Mouse (Mus musculus) CH12.LX (cell line): Measurements from ENCODE around the gene U2surp. TPM values are rescaled to one million over a fixed set of nuclear protein-coding genes. Genes with fewer than 3 reads are reported as not detected.

Experiments
- DNase-seq: peaks from one replicate; pipeline ENCODE4 v3.0.0-alpha.2; 2013; ENCODE audit errors: extremely low read depth
- H3K27ac ChIP-seq: 2 replicates; pipeline ENCODE4 v1.5.1; 2012; ENCODE audit warnings: low read depth, mild to moderate bottlenecking, control low read depth, moderate library complexity; ENCODE audit not compliant: insufficient read depth
- H3K27me3 ChIP-seq: replicated peaks from 2 replicates; pipeline ENCODE3; 2012; ENCODE audit warnings: inconsistent platforms
- H3K36me3 ChIP-seq, 2 experiments: replicated peaks in 1 of 2; 2 replicates each; pipeline versions ENCODE3 to v1.6.1; 2012; ENCODE audit warnings: inconsistent platforms in 1 of 2, low read length in 1 of 2, mild to moderate bottlenecking in 1 of 2, mixed read lengths in 1 of 2, moderate library complexity in 1 of 2; ENCODE audit not compliant: control insufficient read depth in 1 of 2, insufficient read depth in 1 of 2
- H3K4me1 ChIP-seq, 2 experiments: 2 replicates each; pipeline ENCODE4 v1.6.1; 2012; ENCODE audit warnings: inconsistent platforms in 1 of 2, moderate library complexity in 1 of 2; ENCODE audit not compliant: insufficient read depth in 2 of 2, control insufficient read depth in 1 of 2
- H3K4me2 ChIP-seq: 2 replicates; pipeline ENCODE4 v1.6.1; 2012; ENCODE audit warnings: low read depth, mild to moderate bottlenecking, control low read depth; ENCODE audit not compliant: poor library complexity, insufficient read depth, severe bottlenecking
- H3K4me3 ChIP-seq, 3 experiments: fragments of 150-350 bp in 1 of 3; sonication (generic) in 1 of 3; replicated peaks in 1 of 3; 2 replicates each; pipeline versions ENCODE3 to v1.5.1; 2011 to 2012; ENCODE audit warnings: low read depth in 2 of 3, low read length in 2 of 3, mild to moderate bottlenecking in 2 of 3, moderate library complexity in 2 of 3, control low read depth in 1 of 3, improper control_type of control experiment in 1 of 3, inconsistent platforms in 1 of 3, mixed read lengths in 1 of 3; ENCODE audit not compliant: poor library complexity in 1 of 3
- H3K79me2 ChIP-seq: replicated peaks from 2 replicates; pipeline ENCODE4 v1.6.1; 2012; ENCODE audit warnings: mild to moderate bottlenecking, moderate library complexity; ENCODE audit not compliant: control insufficient read depth, poor library complexity, insufficient read depth, severe bottlenecking; ENCODE audit errors: extremely low read depth
- H3K9ac ChIP-seq: 2 replicates; pipeline ENCODE4 v1.6.1; 2012; ENCODE audit warnings: low read depth, mild to moderate bottlenecking, control low read depth, moderate library complexity; ENCODE audit not compliant: insufficient read depth
- H3K9me3 ChIP-seq: replicated peaks from 2 replicates; pipeline ENCODE3; 2012; ENCODE audit warnings: low read length, inconsistent platforms, mixed read lengths
- BHLHE40 ChIP-seq: IDR thresholded peaks from 2 replicates; pipeline ENCODE4 v1.6.1; 2011; ENCODE audit warnings: mild to moderate bottlenecking, low read depth, low read length, improper control_type of control experiment
- CHD2 ChIP-seq: IDR thresholded peaks from 2 replicates; pipeline ENCODE4 v1.6.1; 2011; ENCODE audit warnings: low read length, improper control_type of control experiment
- E2F4 ChIP-seq: IDR thresholded peaks from 2 replicates; pipeline ENCODE4 v1.6.1; 2011; ENCODE audit warnings: low read depth, low read length, improper control_type of control experiment; ENCODE audit not compliant: insufficient replicate concordance
- GABPA ChIP-seq: IDR thresholded peaks from 2 replicates; pipeline ENCODE4 v1.6.1; 2012; ENCODE audit warnings: low read depth, low read length, improper control_type of control experiment, inconsistent platforms; ENCODE audit not compliant: insufficient replicate concordance
- IRF4 ChIP-seq: IDR thresholded peaks from 2 replicates; pipeline ENCODE4 v1.6.1; 2014; ENCODE audit warnings: low read depth, mild to moderate bottlenecking, inconsistent platforms, low read length, improper control_type of control experiment
- KAT2A ChIP-seq: IDR thresholded peaks from 2 replicates; pipeline ENCODE4 v1.6.1; 2012; ENCODE audit warnings: low read length, improper control_type of control experiment, inconsistent platforms; ENCODE audit not compliant: insufficient replicate concordance
- NELFE ChIP-seq: IDR thresholded peaks from 2 replicates; pipeline ENCODE4 v1.6.1; 2011; ENCODE audit warnings: low read depth, low read length, improper control_type of control experiment
- NRF1 ChIP-seq: IDR thresholded peaks from 2 replicates; pipeline ENCODE4 v1.6.1; 2014; ENCODE audit warnings: low read depth, mild to moderate bottlenecking, inconsistent platforms, low read length, improper control_type of control experiment, moderate library complexity
- POLR2A ChIP-seq: IDR thresholded peaks from 2 replicates; pipeline ENCODE4 v1.6.1; 2011; ENCODE audit warnings: low read depth, mild to moderate bottlenecking, improper control_type of control experiment, low read length
- SIN3A ChIP-seq: IDR thresholded peaks from 2 replicates; pipeline ENCODE4 v1.6.1; 2012; ENCODE audit warnings: low read length, improper control_type of control experiment, inconsistent platforms
- TBP ChIP-seq: conservative IDR thresholded peaks from 2 replicates; pipeline ENCODE4 v1.6.1; 2011; ENCODE audit warnings: low read depth, low read length, improper control_type of control experiment
- UBTF ChIP-seq: IDR thresholded peaks from 2 replicates; pipeline ENCODE4 v1.6.1; 2012; ENCODE audit warnings: low read depth, mild to moderate bottlenecking, inconsistent platforms, low read length, improper control_type of control experiment, moderate library complexity
- USF1 ChIP-seq: IDR thresholded peaks from 2 replicates; pipeline ENCODE4 v1.6.1; 2014; ENCODE audit warnings: low read depth, mild to moderate bottlenecking, inconsistent platforms, low read length, improper control_type of control experiment
- ZNF384 ChIP-seq: IDR thresholded peaks from 2 replicates; pipeline ENCODE4 v1.6.1; 2012; ENCODE audit warnings: low read depth, low read length, improper control_type of control experiment, inconsistent platforms
- dilution Hi-C: fragments of 300-500 bp; cut with MboI; formaldehyde crosslinking; loops from 2 replicates; pipeline ENCODE4 v1.14.3; 2020; ENCODE audit warnings: low sequenced_read_pairs; ENCODE audit not compliant: extremely low pct_unique_long_range_greater_than_20kb, extremely low pct_ligation_motif_present
- in situ Hi-C: fragments of 300-500 bp; cut with MboI; formaldehyde crosslinking; loops from 3 replicates; pipeline ENCODE4 v1.14.3; 2019; ENCODE audit warnings: low sequenced_read_pairs, low pct_ligation_motif_present, low pct_unique_long_range_greater_than_20kb, mixed read lengths
- polyA plus RNA-seq: library from polyadenylated mRNA; unstranded; fragments of >175 nt; gene quantifications from 2 replicates; pipeline ENCODE4 v1.2.1, GENCODE M21; 2012; ENCODE audit warnings: low read depth; ENCODE audit not compliant: insufficient read length
- total RNA-seq, 2 experiments: library from RNA; depleted of rRNA; stranded (reverse); fragments of 300-350 nt in 1 of 2; fragments of >200 nt in 1 of 2; gene quantifications; 2 replicates each; pipeline ENCODE4 v1.2.3; 2012 to 2014

The U2surp gene
- total and polyA plus RNA-seq, 3 experiments, result 46.5 to 103 (median 87.7) TPM

- no peak overlapping the region for H3K27ac ChIP-seq
- H3K4me3 ChIP-seq, result no peak overlapping the region
- no peak for DNase-seq
- H3K27me3 ChIP-seq, result no peaks in the 10 kb centered on the region
- dilution Hi-C loops, result no loop called here
- H3K36me3 ChIP-seq, result peaks cover 7 to 48% of the 10 kb centered on the region in 2 experiments
- in situ Hi-C loops, result no loop called here
- H3K4me2 ChIP-seq, result no peak overlapping the region
- H3K4me1 ChIP-seq, result peaks cover 0 to 25% of the 10 kb centered on the region in 2 experiments; a peak in 2 of 4 replicates
- H3K9me3 ChIP-seq, result no peaks in the 10 kb centered on the region
- no peak overlapping the region for H3K9ac ChIP-seq
- H3K79me2 ChIP-seq, result peaks cover 32% of the 10 kb centered on the region
- TF ChIP-seq NELFE (no peak), ZNF384 (peak; percentile 54)
- TF ChIP-seq, all 38 proteins: peak for 1
Observed at GRCm38 (mm10) chr9:95499848-95500247, 11.9 kb downstream of the U2surp start.

- H3K36me3 ChIP-seq, result peaks cover 14 to 65% of the 10 kb centered on the region in 2 experiments
Observed at GRCm38 (mm10) chr9:95495038-95495437, 16.8 kb downstream of the U2surp start.

GRCm38 (mm10) chr9:95493393-95493792 lies 18.4 kb downstream of the U2surp start:
- in situ Hi-C loops, result no loop called here
- no peak overlapping the region for H3K4me3 ChIP-seq
- no peak overlapping the region for H3K9ac ChIP-seq
- peaks cover 0 to 13% of the 10 kb centered on the region in 2 experiments; a peak in 1 of 4 replicates for H3K4me1 ChIP-seq
- TF ChIP-seq POLR2A (no peak), UBTF (no peak), CHD2 (no peak), KAT2A (no peak), TBP (no peak), E2F4 (no peak), NRF1 (no peak), GABPA (no peak), USF1 (no peak), SIN3A (no peak), IRF4 (no peak)
- DNase-seq, result no peak
- no peak overlapping the region for H3K4me2 ChIP-seq
- no peak overlapping the region for H3K27ac ChIP-seq
- no peaks in the 10 kb centered on the region for H3K9me3 ChIP-seq
- peaks cover under 1% of the 10 kb centered on the region for H3K79me2 ChIP-seq
- H3K27me3 ChIP-seq, result no peaks in the 10 kb centered on the region
- peaks cover 17 to 72% of the 10 kb centered on the region in 2 experiments for H3K36me3 ChIP-seq
- dilution Hi-C loops, result no loop called here

More at GRCm38 (mm10) chr9:95495038-95495437, 16.8 kb downstream of the U2surp start:
- H3K27me3 ChIP-seq, result no peaks in the 10 kb centered on the region
- H3K4me2 ChIP-seq, result no peak overlapping the region
- TF ChIP-seq BHLHE40, result no peak
- no peak for TF ChIP-seq GABPA
- no peak for TF ChIP-seq NELFE
- TF ChIP-seq NRF1, result no peak
- H3K79me2 ChIP-seq, result peaks cover 5% of the 10 kb centered on the region
- DNase-seq, result no peak
- in situ Hi-C loops (no loop called here), dilution Hi-C loops (no loop called here)
- no peak overlapping the region for H3K4me3 ChIP-seq
- no peak overlapping the region for H3K9ac ChIP-seq
- H3K4me1 ChIP-seq, result peaks cover 0 to 19% of the 10 kb centered on the region in 2 experiments; a peak in 2 of 4 replicates
- H3K9me3 ChIP-seq, result no peaks in the 10 kb centered on the region
- no peak overlapping the region for H3K27ac ChIP-seq
